Mouse (Mus musculus): ENCODE results near the gene Clmn.

The Clmn gene

DNA sequence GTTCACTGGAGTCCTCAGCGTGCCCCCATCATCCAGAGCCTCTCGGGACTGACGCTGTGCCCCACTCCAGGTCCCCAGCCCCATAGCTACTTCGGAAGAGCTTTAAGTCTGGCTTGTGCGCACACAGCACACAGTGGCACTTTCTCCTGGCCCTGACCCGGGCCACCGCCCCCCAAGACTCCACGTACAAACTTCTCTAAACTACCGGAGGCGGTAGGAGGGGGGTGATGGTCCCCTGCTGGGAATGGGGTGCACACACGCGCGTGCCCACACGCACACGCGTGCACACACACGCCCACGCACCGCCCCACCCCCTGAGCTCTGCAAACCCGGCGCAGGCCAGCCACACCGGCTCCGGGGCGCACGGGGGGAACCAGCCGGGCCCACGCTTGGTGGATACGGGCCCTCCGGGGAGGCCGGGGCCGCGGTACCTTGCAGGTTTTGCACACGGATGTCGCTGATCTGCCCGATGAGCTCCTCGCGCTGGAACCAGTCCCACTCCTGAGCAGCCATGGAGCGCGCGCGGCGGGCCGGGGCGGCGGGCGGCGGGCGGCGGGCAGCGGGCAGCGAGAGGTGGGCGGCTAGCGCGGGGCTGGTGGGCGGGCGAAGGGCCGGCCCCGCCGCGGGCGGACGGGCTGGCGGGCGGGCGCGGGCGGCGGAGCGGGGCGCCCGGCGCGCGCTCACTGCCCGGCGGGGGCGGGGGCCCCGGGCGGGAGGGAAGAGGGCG is at the start of gene Clmn:
TSS of gene Clmn (minus strand) at position 638 of the 727 bp plus-strand sequence.
- in situ Hi-C loops (cut with MboI, MseI): no loop called here

DNA sequence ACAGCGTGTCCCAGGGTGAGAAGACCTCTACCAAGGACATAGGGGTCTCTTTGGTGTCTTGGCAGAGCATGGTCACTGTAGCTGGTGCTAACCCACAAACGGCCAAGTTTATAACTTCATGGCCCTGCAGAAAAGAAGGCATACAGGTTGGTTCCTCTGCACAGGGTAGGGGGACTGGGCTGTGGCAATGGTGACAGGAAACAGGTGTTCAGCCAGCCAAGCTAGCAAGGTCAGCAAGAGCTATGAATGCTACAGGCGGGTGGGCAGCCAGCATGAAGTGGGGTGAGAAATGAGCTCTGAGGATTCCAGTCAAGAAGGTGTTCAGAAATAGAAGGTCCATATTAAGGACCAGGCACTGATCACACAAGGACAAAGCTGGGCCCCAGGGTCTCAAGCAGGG is 48.1 kb upstream of the Clmn start:
- in situ Hi-C loops (cut with MboI, MseI): no loop called here

DNA sequence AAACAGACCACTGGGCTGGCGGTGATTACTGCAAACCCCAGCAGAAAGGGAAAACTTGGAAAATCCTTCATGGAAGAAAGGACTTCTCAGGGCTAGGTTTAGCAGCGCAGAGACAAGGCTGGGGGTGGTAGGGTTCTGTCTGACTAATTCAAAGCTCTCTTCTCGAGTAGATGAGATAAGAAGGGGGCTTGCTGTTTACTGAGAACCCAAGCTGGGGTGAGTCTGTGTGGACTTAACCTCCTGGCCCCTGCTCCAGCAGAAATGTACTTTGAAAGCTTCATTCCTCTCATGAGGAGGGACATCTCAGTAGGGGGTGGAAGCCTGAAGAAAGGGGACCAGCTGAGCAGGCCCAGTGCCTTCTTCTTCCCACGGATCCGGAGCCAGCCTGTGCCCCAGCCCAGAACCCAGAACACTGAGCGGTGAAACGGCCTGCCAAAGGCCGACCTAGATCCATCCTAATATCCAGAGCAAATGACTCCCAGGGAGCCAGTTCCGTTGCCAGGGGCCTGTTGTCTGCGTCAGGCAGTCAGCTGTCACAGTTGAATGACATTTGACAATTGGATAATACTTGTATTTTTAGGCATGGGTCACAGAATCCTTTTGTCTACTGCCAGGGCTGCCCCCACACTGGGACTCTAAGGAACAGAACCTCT is 47.5 kb upstream of the Clmn start:
- in situ Hi-C loops (cut with MboI, MseI): no loop called here

DNA sequence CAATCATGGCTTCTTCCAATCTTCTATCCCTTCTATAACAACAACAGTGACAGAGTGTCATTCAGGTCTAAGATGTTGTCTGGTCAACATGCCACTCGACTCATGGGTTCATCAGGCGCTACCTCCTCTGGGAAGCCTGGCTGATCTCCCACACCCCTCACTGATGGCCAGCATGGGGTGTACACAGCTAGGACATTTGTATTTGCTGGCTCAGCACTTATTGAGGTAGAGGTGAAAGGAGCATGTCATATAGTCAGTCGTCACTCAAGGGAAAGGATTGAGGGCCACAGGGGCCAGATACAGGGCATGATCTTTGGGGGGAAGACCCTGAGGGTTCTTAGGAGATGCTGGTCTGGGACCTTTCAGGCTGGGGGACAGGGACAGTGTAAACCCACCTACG is 44.9 kb upstream of the Clmn start:
- in situ Hi-C loops (cut with MboI, MseI): no loop called here

- in situ Hi-C loops (cut with MboI, MseI): no loop called here
Observed at GRCm38 (mm10) chr12:104908986-104909385, 44.1 kb upstream of the Clmn start.

DNA sequence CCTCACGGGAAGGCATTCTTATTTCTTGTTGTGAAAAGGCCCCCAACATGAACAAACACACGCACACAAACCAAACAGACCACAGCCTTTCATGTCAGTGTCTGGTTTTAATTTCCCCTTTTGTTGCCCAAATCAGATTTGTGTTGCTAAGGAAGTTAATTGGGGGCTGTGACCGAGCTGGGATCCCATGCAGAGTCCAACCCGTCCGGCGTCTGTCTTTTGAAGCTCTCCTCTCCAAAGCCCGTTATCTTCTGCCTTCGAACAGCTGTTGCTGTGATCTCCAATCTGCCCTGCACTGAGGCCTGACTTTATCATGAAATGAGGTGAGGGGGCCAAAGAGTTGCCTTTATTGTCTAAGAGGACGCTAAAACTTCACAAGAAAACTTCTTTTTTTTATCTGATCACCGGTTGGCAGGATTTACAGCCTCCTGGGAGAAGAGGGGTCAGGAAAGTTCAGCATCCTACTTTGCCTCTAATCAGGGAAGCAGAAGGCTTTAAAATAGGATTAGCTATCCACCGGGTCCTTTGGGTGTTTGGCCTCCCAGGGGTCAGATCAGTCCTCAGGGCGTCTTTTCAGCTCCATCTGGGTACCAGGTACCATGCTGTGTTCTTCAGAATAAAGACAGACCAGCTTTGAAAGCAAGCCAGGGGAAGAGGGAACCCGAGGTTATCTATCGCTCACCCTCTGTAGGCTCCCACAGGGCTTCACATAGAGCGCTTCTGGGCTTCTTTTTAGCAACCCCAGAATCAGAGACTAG is 43.3 kb upstream of the Clmn start:
- in situ Hi-C loops (cut with MboI, MseI): no loop called here

DNA sequence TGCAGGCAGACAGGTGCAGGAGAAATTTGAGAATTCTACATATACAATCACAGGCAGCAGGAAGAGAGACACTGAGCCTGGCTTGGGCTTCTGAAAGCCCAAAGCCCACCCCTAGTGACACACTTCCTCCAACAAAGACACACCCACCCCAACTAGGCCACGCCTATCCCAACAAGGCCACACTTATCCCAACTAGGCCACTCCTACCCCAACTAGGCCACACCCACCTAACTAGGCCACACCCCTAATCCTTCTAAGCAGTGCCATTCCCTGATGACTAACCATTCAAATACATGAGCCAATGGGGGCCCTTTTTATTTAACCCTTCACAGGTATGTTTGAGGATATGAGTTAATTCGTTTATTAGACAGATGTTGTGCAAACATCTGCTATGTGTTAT is 42.3 kb upstream of the Clmn start:
- in situ Hi-C loops (cut with MboI, MseI): no loop called here

- in situ Hi-C loops (cut with MboI, MseI): no loop called here
Observed at GRCm38 (mm10) chr12:104904138-104904537, 39.3 kb upstream of the Clmn start.

- in situ Hi-C loops (cut with MboI, MseI): no loop called here
Observed at GRCm38 (mm10) chr12:104902392-104903053, 37.6 kb upstream of the Clmn start.

DNA sequence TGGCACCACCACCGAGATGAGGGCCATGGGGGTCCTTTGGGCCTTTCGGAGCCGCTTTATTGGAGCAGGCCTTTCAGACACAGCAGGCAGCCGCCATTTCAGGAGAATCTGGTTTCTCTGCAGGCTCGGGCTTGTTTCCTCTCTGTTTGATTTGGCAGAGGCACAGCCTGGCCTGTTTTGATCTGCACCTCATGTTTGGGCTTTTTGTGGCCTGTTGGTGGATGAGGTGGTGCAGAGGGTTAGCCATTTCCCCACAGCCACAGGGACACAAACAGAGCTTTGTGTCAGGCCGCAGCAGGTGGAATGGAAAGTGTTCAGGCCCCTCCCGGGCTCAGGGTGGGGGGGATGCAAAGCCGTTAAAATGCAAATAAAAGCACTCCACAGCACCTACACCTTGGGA is 36.4 kb upstream of the Clmn start:
- in situ Hi-C loops (cut with MboI, MseI): no loop called here

GRCm38 (mm10) chr12:104899835-104900234 is 35.0 kb upstream of the Clmn start:
- in situ Hi-C loops (cut with MboI, MseI): no loop called here

DNA sequence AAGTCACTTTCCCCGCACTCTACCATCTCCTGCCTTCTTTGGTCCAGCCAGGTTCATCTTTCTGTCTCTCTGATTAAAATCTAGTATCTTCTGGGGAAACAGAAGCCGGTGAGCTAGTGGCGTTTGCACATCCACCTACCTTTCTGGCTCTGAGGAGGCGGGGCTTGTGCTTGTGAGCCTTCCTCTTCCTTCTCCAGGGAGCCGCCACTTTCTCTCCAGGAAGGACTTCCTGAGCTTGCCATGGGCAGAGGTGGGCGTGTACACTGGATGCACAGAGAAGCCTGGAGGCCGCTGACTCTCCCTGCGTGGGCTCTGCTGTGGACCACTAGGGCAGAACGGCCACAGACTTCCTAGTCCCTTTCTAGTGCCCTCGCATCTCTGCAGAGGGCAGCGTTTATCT is 34.3 kb upstream of the Clmn start:
- in situ Hi-C loops (cut with MboI, MseI): no loop called here

GRCm38 (mm10) chr12:104898718-104899117 is 33.8 kb upstream of the Clmn start:
- in situ Hi-C loops (cut with MboI, MseI): no loop called here

- in situ Hi-C loops (cut with MboI, MseI): no loop called here
Observed at GRCm38 (mm10) chr12:104897051-104897618, 32.3 kb upstream of the Clmn start.

DNA sequence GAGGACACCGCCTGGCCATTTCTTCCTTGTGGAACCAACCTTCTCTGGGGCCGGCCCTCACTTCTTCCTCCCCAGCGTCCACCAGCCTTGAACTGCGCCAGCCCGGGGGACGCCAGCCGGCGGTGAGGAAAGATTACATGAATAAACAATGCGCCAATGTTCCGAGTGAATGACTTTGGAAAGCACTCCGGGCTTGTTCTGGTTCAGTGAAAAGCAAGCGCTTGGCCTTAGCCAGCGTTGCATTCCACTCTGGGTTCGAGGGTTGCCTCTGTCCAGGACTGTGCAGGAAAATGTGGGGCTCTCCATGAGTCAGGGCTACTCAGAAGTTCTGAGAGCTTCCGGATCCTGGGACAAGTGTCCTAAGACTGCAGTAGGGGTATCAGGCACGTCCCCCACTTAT is 31.8 kb upstream of the Clmn start:
- in situ Hi-C loops (cut with MboI, MseI): no loop called here

- in situ Hi-C loops (cut with MboI, MseI): no loop called here
Observed at GRCm38 (mm10) chr12:104892245-104892644, 27.4 kb upstream of the Clmn start.

GRCm38 (mm10) chr12:104890066-104890465 is 25.2 kb upstream of the Clmn start:
- in situ Hi-C loops (cut with MboI, MseI): no loop called here

DNA sequence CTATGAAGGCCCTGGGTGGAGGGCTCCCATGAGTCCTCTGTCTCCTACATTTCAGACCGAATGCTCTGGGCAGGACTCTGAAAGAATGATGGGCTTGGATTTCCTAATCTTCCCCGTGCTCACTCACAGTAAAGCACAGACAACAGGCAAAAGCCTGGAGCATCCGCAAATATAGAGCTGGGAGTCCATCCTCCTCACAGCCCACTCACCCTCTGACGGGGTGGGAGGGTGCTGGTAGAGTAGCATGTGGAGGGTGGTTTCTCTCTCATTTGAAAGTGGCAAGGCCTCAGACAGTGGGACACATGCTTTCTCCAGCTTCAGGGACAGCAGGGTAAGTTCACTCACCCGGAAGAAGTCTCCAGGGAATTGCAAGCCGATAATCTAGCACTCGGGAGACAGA is 21.2 kb upstream of the Clmn start:
- in situ Hi-C loops (cut with MboI, MseI): no loop called here

DNA sequence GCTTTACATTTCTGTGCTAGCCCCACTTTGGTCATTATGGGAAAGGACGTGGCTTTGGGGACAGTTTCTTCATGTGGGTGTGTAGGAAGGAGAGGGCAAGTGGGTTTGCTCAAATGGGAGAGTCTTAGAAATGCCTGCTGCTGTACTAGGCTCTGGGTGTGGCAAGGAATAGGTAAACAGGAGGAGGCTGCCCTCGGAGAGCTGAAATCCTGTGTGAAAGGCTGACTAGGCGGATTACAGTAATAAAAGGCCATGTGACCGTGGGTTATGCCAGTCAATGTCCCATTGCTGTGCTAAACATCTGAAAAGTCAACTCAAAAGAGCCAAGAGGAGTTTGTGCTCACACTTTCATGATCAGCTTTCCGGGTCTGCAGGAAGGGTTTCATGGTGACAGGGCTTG is 17.7 kb upstream of the Clmn start:
- in situ Hi-C loops (cut with MboI, MseI): no loop called here

GRCm38 (mm10) chr12:104882061-104882460 is 17.2 kb upstream of the Clmn start:
- in situ Hi-C loops (cut with MboI, MseI): no loop called here

DNA sequence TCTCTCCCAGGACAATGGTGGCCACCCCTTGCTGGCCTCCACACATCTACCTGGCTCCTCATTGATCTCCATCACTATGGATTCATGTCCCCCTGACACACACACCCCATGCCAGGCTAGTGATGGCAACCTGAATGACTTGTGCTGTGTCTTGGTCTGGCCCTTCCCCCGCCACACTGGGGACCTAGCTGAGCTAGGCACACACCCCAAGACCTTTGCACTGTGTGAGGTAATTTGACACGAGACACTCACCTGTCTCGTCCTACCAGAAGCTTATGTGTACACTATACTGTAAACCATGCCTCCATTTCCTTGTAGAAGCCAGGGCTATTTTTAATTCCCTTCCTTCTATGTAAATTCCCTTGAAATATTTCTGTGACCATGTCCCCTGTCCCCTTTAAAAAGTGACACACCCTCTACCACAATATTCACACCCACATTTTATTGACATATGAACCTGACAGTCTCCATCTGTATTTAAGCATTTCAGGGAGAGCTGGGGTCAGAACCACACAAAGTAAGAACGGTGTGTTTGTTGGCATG is 16.7 kb upstream of the Clmn start:
- in situ Hi-C loops (cut with MboI, MseI): no loop called here

- in situ Hi-C loops (cut with MboI, MseI): no loop called here
Observed at GRCm38 (mm10) chr12:104880367-104880766, 15.5 kb upstream of the Clmn start.

Measured in regulatory T cell (primary cell).